Mouse (Mus musculus) T-cell, adult 2 months (primary cell): ENCODE data around the gene Gns.

Source experiments
- DNase-seq: peaks from one replicate; pipeline ENCODE4 v3.0.0; 2022; ENCODE audit warnings: low spot score

The Gns gene

GRCm38 (mm10) chr10:121429981-121430682 is 65.2 kb downstream of the Gns start:
- no peak for DNase-seq

GRCm38 (mm10) chr10:121430764-121431540 is 66.1 kb downstream of the Gns start:
- no peak for DNase-seq

GRCm38 (mm10) chr10:121432041-121432634 is 67.2 kb downstream of the Gns start:
- DNase-seq, result no peak

GRCm38 (mm10) chr10:121432635-121433280 is 67.9 kb downstream of the Gns start:
- no peak for DNase-seq

GRCm38 (mm10) chr10:121434441-121435103 is 69.7 kb downstream of the Gns start:
- DNase-seq, result no peak

- DNase-seq, result no peak
These were observed 70.8 kb downstream of the Gns start for GRCm38 (mm10) chr10:121435546-121436257.

GRCm38 (mm10) chr10:121436258-121436645 is 71.4 kb downstream of the Gns start:
- no peak for DNase-seq

GRCm38 (mm10) chr10:121436693-121437092 is 71.8 kb downstream of the Gns start:
- no peak for DNase-seq

- no peak for DNase-seq
These were observed 73.2 kb downstream of the Gns start for GRCm38 (mm10) chr10:121438109-121438508.

- no peak for DNase-seq
These were observed 74.4 kb downstream of the Gns start for GRCm38 (mm10) chr10:121439310-121439731.

GRCm38 (mm10) chr10:121443791-121444190 is 78.9 kb downstream of the Gns start:
- no peak for DNase-seq

GRCm38 (mm10) chr10:121444198-121444597 is 79.3 kb downstream of the Gns start:
- no peak for DNase-seq

- DNase-seq, result no peak
These were observed 80.9 kb downstream of the Gns start for GRCm38 (mm10) chr10:121445808-121446207.
